Mouse (Mus musculus) 416B (cell line): ENCODE results near the gene Hjurp.
A peak's percentile ranks its signal among the peaks of the same experiment; 100 is the strongest.

Source experiments
- DNase-seq: peaks from one replicate; pipeline ENCODE4 v3.0.0; 2011; ENCODE audit warnings: low read depth

Hjurp gene

GRCm38 (mm10) chr1:88297480-88298258, 20.2 kb upstream of the Hjurp start:
- DNase-seq: peak; percentile 4

DNA sequence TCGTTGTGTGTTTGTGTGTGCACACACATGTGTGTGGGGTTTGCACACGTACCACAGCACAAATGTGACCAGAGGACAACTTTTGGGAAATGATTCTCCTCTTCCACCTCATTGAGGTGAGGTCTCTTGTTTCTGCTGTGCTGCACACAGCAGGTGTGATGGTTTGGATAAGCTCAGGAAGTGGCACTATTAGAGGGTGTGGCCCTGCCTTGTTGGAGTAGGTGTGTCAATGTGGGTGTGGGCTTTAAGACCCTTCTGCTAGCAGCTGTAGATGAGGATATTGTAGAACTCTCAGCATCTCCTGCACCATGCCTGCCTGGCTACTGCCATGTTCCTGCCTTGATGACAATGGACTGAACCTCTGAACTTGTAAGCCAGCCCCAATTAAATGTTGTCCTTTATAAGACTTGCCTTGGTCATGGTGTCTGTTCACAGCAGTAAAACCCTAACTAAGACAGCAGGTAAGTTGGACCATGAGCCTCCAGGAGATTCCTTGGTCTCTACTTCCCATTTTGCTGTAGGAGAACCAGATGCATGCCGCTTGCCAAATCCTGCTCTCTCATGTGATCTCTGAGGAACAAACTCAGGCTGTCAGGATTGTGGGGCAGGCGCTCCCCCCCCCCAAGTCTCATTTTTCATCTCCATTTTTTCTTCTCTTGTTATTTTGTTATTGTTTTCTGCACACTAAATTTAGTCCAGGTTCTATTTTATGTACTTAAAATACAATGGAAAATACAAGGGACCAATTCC, 18.9 kb upstream of the Hjurp start:
- no peak for DNase-seq

DNA sequence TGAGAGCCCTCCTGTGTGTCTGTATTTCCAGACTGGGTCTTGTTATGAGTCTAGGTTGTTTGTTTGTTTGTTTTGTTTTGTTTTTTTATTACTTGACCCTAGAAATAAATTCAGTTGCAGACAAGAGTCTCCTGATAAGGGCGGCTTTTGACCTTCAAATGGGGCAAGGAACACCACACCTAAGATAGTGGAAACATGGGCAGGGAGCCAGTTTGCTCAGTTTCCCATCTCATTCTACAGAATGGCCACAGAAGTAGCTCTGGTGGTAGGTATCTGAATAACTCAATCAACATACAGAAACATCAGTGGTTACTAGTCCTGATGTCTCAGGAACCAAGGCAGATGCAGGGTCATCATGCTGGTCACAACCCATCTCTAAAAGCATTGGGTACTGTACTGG, 17.2 kb upstream of the Hjurp start:
- DNase-seq: peak; percentile 4

DNA sequence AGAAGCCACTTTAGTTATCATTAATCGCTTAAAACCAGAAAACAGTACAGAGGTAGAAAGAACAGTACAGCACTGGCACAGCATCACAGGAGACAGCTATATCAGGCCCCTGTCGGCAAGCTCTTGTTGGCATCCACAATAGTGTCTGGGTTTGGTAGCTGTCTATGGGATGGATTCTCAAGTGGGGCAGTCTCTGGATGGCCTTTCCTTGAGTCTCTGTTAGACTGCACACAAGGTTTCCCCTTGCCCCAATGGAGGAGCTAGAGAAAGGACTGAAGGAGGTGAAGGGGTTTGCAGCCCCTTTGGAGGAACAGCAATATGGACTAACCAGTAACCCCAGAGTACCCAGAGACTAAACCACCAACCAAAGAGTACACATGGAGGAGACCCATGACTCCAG, 14.6 kb upstream of the Hjurp start:
- no peak for DNase-seq

DNA sequence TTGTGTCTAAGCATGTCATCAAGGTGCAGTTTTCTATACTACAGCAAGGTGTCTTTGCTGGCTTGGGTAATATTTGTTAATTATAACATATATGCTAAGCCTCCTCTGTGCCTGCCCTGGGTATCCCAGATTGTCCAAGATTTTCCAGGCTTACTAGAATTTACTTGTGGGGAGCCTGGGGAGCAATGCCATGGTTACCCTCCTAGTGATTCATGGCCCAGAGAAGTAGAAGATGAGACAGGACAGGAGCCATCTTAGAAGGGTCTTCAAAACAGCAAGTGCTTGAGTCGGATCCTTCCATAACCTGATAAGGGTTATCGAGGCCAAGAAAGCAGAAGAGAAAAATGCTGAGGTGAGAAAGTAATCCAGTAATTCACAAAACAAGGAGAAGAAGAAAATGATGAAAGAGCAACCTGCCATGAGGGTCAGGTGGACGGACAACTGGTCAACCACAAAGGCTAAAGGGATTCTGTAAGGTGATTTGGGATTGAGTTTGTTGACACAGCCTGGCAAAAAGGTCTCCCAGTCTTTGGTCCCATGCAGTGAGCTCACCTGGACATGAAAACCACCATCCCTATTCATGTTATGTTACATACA, 14.1 kb upstream of the Hjurp start:
- no peak for DNase-seq

DNA sequence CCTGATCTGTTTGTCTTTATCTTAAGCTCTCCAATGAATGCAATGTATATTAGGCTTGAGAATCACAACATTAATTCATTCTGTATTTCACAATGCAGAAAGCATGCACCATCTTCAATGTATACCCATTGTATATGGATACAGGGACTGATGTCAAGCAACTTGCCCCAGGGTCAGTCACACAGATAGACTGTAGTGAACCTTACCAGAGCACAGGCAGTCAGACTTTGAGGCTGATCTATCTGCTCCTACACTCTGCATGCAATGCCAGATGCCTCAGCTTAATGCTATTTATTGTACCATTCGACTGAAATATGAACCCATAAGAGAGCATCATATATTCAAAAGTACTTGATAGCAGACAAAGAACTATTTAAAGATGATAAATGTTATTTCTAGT, 13.1 kb upstream of the Hjurp start:
- no peak for DNase-seq

- DNase-seq: peak; percentile 87
Observed at GRCm38 (mm10) chr1:88289917-88290316, 12.5 kb upstream of the Hjurp start.

- no peak for DNase-seq
Observed at GRCm38 (mm10) chr1:88289152-88289551, 11.7 kb upstream of the Hjurp start.

GRCm38 (mm10) chr1:88288789-88289127, 11.3 kb upstream of the Hjurp start:
- no peak for DNase-seq

GRCm38 (mm10) chr1:88288056-88288788, 10.8 kb upstream of the Hjurp start:
- no peak for DNase-seq

DNA sequence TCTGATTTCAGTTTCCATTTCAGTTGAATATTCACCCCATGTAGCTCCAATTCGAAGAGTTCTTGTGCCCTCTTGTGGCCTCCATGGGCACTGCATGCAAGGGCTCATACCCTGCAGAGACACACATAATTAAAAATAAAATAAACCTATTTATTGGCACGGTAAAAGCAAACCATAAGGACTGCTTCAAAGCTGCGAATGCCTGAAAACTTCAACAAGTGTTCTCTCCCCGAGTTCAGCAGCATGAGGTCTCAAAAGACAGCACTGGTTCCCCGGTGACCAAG, 10.2 kb upstream of the Hjurp start:
- DNase-seq: peak; percentile 88

GRCm38 (mm10) chr1:88286887-88287696, 9.7 kb upstream of the Hjurp start:
- no peak for DNase-seq

DNA sequence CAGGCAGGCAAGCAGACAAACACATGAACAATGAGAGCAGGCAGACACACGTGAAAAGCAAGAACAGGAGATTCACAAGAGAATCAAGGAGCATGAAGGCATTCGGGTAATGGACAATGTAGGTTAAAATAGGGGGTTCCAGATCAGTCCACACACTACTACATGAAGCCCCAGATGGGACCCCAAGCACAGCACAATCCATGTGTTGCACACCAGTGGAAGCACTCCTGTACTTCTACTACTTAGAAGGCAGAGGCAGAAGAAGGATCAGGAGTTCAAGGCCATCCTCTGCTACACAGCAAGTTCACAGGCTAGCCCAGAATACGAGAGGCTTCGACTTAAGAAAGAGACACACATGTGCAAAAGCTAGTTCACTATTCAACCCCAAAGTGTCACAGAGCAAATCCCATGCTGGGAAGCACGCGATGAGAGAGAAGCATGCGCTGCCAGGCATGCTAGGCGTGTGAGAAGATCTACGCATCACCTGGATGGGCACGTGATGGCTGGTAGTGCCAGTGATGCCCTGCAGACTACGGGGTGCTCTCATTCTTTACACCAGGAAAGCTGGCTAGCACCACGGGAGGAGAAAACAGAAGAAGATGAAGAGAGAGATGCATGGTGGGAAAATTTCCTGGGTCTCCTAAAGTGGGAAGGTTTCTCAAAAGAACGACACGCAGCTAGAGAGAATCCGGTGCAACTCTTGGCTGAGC, 8.9 kb upstream of the Hjurp start:
- no peak for DNase-seq

- no peak for DNase-seq
Observed at GRCm38 (mm10) chr1:88285652-88286051, 8.2 kb upstream of the Hjurp start.

GRCm38 (mm10) chr1:88284946-88285320, 7.5 kb upstream of the Hjurp start:
- DNase-seq: peak; percentile 67

DNA sequence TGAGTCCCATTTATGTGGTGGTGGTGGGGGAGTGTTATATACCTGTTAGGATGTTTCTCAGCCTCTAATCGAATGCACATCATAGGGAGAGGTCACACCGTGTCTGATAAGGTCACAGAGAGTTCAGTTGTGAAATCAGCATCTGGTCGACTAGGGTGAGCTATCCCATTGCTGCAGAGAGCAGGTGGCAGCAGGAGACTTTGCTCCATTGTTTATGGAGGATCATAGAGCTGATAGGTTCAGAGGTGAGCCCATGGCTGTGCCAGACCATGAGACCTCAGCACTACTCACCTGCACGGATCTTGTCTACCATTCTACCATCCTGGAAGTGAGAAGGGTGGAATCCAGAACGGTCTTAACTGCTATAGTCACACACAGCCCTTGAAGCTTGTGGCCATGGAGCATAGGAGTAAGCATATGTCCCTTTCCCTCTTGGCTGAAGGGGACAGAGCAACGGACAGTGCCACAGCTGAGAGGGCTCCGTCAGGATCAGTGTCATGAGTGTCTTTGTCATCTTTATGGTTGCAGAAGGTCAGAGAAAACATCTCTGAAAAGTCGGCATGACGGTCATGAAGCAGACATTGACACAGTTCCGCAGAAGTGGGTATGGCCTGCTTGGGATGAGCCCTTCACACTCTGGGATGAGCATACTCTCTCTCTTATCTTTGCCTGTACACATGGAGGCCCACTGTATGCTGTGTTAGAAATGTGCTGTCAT, 7.0 kb upstream of the Hjurp start:
- no peak for DNase-seq

- DNase-seq: no peak
Observed at GRCm38 (mm10) chr1:88283376-88284227, 6.2 kb upstream of the Hjurp start.

GRCm38 (mm10) chr1:88282301-88282700, 4.9 kb upstream of the Hjurp start:
- DNase-seq: no peak

DNA sequence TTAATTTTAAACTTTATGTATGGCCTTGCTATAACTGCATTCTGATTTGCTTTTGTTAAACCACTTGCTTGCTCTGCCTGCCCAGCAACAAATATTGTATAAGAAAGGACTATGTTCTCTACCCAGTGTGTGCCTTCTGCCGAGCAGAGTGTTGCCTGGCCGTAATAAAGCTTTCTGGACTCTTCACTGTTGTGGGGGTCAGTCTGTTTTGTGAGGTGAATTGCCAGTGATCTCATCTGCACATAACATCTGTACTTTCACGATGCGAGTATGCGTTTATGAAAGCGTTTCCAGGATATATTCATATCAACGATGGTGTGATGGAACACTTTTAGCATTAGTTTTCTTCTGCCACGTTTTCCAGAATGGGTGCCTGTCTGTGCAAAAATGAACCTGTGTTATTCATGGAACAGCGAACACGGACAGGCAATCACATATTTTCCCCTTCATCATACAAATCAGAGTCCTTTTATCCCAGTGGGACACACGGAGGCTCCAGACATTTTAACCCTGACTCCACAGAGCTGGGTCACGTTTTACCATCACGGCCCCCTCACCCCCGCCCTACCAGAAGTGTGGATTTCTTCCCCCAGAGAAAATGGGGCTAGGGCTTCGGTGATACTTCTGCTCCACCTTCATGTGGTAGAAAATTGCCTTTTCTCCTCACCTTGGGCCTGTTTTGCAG, 2.7 kb upstream of the Hjurp start:
- DNase-seq: no peak
